Mouse (Mus musculus) heart, adult 2 months (tissue): ENCODE measurements at regions not wholly inside any gene's neighbourhood (a gene's known extent, or its start where the extent isn't known, plus 50 kb on each side); places are given as distances from the start of the nearest gene placed in this dataset.

Source experiments
- DNase-seq, 2 experiments: peaks; one replicate each; pipeline ENCODE4 v3.0.0; 2021
- H3K27ac ChIP-seq: fragments of 200-600 bp; 2 replicates; pipeline ENCODE4 v1.8.1; 2022
- H3K27me3 ChIP-seq: fragments of 200-500 bp; 2 replicates; pipeline ENCODE4 v1.6.1; 2012; ENCODE audit warnings: mild to moderate bottlenecking, low read length, inconsistent platforms, mixed read lengths; ENCODE audit not compliant: control insufficient read depth, insufficient read depth
- H3K36me3 ChIP-seq: fragments of 200-500 bp; 2 replicates; pipeline ENCODE4 v1.6.1; 2012; ENCODE audit warnings: low read length, inconsistent platforms; ENCODE audit not compliant: control insufficient read depth, insufficient read depth
- H3K4me1 ChIP-seq: fragments of 200-500 bp; 2 replicates; pipeline ENCODE4 v1.6.1; 2011; ENCODE audit warnings: low read length; ENCODE audit not compliant: control insufficient read depth, insufficient read depth
- H3K4me3 ChIP-seq: fragments of 200-600 bp; 2 replicates; pipeline ENCODE4 v1.8.1; 2022
- H3K79me2 ChIP-seq: fragments of 200-500 bp; replicated peaks from 2 replicates; pipeline ENCODE4 v1.6.1; 2012; ENCODE audit warnings: mild to moderate bottlenecking, inconsistent platforms, low read length, moderate library complexity, mixed read lengths; ENCODE audit not compliant: control insufficient read depth, insufficient read depth
- H3K9ac ChIP-seq: fragments of 200-500 bp; 2 replicates; pipeline ENCODE4 v1.6.1; 2012; ENCODE audit warnings: low read depth, mild to moderate bottlenecking, control low read depth, inconsistent platforms, low read length, mixed read lengths
- CTCF ChIP-seq: fragments of 200-600 bp; IDR thresholded peaks from 2 replicates; pipeline ENCODE4 v1.8.1; 2022; ENCODE audit warnings: antibody characterized with exemption, mild to moderate bottlenecking, moderate library complexity
- EP300 ChIP-seq: fragments of 200-500 bp; IDR thresholded peaks from 2 replicates; pipeline ENCODE4 v1.6.1; 2011; ENCODE audit warnings: low read depth, low read length, control low read depth; ENCODE audit not compliant: insufficient read depth
- POLR2A ChIP-seq: fragments of 200-500 bp; IDR thresholded peaks from 2 replicates; pipeline ENCODE4 v1.6.1; 2011; ENCODE audit warnings: mild to moderate bottlenecking, low read depth, low read length, control low read depth; ENCODE audit not compliant: insufficient read depth
- WGBS: fragments of 180-500 bp; shearing (Covaris S2); methylation state at CpG from one replicate; pipeline ENCODE4 v1.1.7; 2018; 5-methylcytosine and 5-hydroxymethylcytosine counted together
- intact Hi-C: fragments of 180-260 bp; cut with DNase I; formaldehyde crosslinking; loops from one replicate; pipeline ENCODE4 v1.15.1; 2025

GRCm38 (mm10) chr7:35926749-35927148 is 123.9 kb upstream of the Zfp507 start:
- Histone ChIP-seq H3K4me3 (no peak overlapping the region), H3K36me3 (no peaks in the 10 kb centered on the region), H3K27me3 (no peaks in the 10 kb centered on the region), H3K27ac (no peak overlapping the region), H3K9ac (no peak overlapping the region), H3K4me1 (no peaks in the 10 kb centered on the region), H3K79me2 (no peaks in the 10 kb centered on the region)
- intact Hi-C loops: no loop called here
- DNase-seq: no peak
- TF ChIP-seq EP300 (no peak), CTCF (0 out of 2 replicates have a peak, but pooled peaks have one; percentile 3), POLR2A (no peak)
- 87% methylated on average over 4 of the region's 4 CpGs for WGBS

- H3K27ac ChIP-seq: no peak overlapping the region
- H3K9ac ChIP-seq: no peak overlapping the region
- no peak overlapping the region for H3K4me3 ChIP-seq
- no peaks in the 10 kb centered on the region for H3K36me3 ChIP-seq
- peaks cover 1% of the 10 kb centered on the region; the same call in 1 of the 2 replicates for H3K27me3 ChIP-seq
- 25% methylated on average over 9 of the region's 9 CpGs for WGBS
- H3K4me1 ChIP-seq: no peaks in the 10 kb centered on the region
- H3K79me2 ChIP-seq: no peaks in the 10 kb centered on the region
- DNase-seq: no peak
- intact Hi-C loops: no loop called here
- TF ChIP-seq POLR2A: no peak
- no peak for TF ChIP-seq CTCF
- no peak for TF ChIP-seq EP300
These were observed 119.8 kb upstream of the Zfp507 start for GRCm38 (mm10) chr7:35922582-35922981.

GRCm38 (mm10) chr7:35920884-35921283 is 118.1 kb upstream of the Zfp507 start:
- WGBS: 37% methylated on average over 9 of the region's 9 CpGs

GRCm38 (mm10) chr7:35920194-35920609 is 117.4 kb upstream of the Zfp507 start:
- Histone ChIP-seq H3K9ac (no peak overlapping the region), H3K79me2 (no peaks in the 10 kb centered on the region), H3K4me3 (no peak overlapping the region), H3K27ac (no peak overlapping the region), H3K36me3 (no peaks in the 10 kb centered on the region), H3K27me3 (peaks cover 1% of the 10 kb centered on the region; the same call in 1 of the 2 replicates), H3K4me1 (no peaks in the 10 kb centered on the region)
- 33% methylated on average over 11 of the region's 11 CpGs for WGBS
- intact Hi-C loops: no loop called here
- TF ChIP-seq POLR2A (no peak), EP300 (no peak), CTCF (no peak)
- DNase-seq: peak; percentile 39 to 56

More at GRCm38 (mm10) chr7:35920884-35921283, 118.1 kb upstream of the Zfp507 start:
- H3K79me2 ChIP-seq: no peaks in the 10 kb centered on the region
- intact Hi-C loops: no loop called here
- peaks cover 1% of the 10 kb centered on the region; the same call in 1 of the 2 replicates for H3K27me3 ChIP-seq
- H3K4me1 ChIP-seq: no peaks in the 10 kb centered on the region
- H3K9ac ChIP-seq: no peak overlapping the region
- TF ChIP-seq POLR2A (no peak), CTCF (no peak), EP300 (no peak)
- no peak overlapping the region for H3K27ac ChIP-seq
- no peak overlapping the region for H3K4me3 ChIP-seq
- no peak for DNase-seq
- H3K36me3 ChIP-seq: no peaks in the 10 kb centered on the region

GRCm38 (mm10) chr7:35910109-35910706 is 107.4 kb upstream of the Zfp507 start:
- TF ChIP-seq CTCF (no peak), POLR2A (no peak), EP300 (no peak)
- DNase-seq: no peak
- intact Hi-C loops: no loop called here
- Histone ChIP-seq H3K36me3 (no peaks in the 10 kb centered on the region), H3K27me3 (no peaks in the 10 kb centered on the region), H3K4me3 (no peak overlapping the region), H3K27ac (no peak overlapping the region), H3K79me2 (no peaks in the 10 kb centered on the region), H3K4me1 (no peaks in the 10 kb centered on the region), H3K9ac (no peak overlapping the region)
- 41% methylated on average over 8 of the region's 8 CpGs for WGBS

- H3K79me2 ChIP-seq: no peaks in the 10 kb centered on the region
- H3K4me1 ChIP-seq: no peaks in the 10 kb centered on the region
- TF ChIP-seq EP300: 0 out of 2 replicates have a peak, but pooled peaks have one; percentile 29
- no peak; the same call in 1 of the 2 replicates for TF ChIP-seq CTCF
- no peak for TF ChIP-seq POLR2A
- no peak overlapping the region for H3K27ac ChIP-seq
- H3K27me3 ChIP-seq: no peaks in the 10 kb centered on the region
- WGBS: 7% methylated on average over 17 of the region's 17 CpGs
- H3K4me3 ChIP-seq: no peak overlapping the region
- H3K9ac ChIP-seq: no peak overlapping the region
- intact Hi-C loops: loop anchor here (1.0 kb wide), 1 partner anchor 1444 kb away; no protein-coding TSS in a partner anchor
- DNase-seq: peak; percentile 45 to 79
- no peaks in the 10 kb centered on the region for H3K36me3 ChIP-seq
These were observed 99.2 kb upstream of the Zfp507 start for GRCm38 (mm10) chr7:35901942-35902381.
